Mouse (Mus musculus): ENCODE data around the gene Osbpl8. TPM values are rescaled to one million over a fixed set of nuclear protein-coding genes. Genes with fewer than 3 reads are reported as not detected.

The Osbpl8 gene
- polyA plus RNA-seq, 1 experiment: 25.0 TPM

- no peaks in the 10 kb centered on the region for H3K4me1 ChIP-seq (ENCODE audit: control insufficient read depth, insufficient read depth, low read length)
- 82% methylated on average over 4 of the region's 4 CpGs for WGBS
- no peak overlapping the region for H3K4me3 ChIP-seq (replicated peaks; ENCODE audit: control insufficient read depth, low read depth, low read length)
- TF ChIP-seq POLR2A (IDR thresholded peaks at IDR 0.05; ENCODE audit: borderline replicate concordance, control insufficient read depth, low read depth, low read length): no peak
- TF ChIP-seq CTCF (IDR thresholded peaks at IDR 0.05; ENCODE audit: control insufficient read depth, insufficient read depth, low read length): no peak
- H3K27ac ChIP-seq (ENCODE audit: control insufficient read depth, insufficient read depth, low read depth, low read length, poor library complexity): no peak overlapping the region
Measured at GRCm38 (mm10) chr10:111201666-111202065, 37.1 kb downstream of the Osbpl8 start.

GRCm38 (mm10) chr10:111204089-111204488 lies 39.5 kb downstream of the Osbpl8 start:
- no peak for TF ChIP-seq POLR2A (IDR thresholded peaks at IDR 0.05; ENCODE audit: borderline replicate concordance, control insufficient read depth, low read depth, low read length)
- TF ChIP-seq CTCF (IDR thresholded peaks at IDR 0.05; ENCODE audit: control insufficient read depth, insufficient read depth, low read length): no peak
- Histone ChIP-seq H3K4me1 (ENCODE audit: control insufficient read depth, insufficient read depth, low read length) (no peaks in the 10 kb centered on the region; the same call in 1 of the 2 replicates), H3K27ac (ENCODE audit: control insufficient read depth, insufficient read depth, low read depth, low read length, poor library complexity) (no peak overlapping the region), H3K4me3 (replicated peaks; ENCODE audit: control insufficient read depth, low read depth, low read length) (no peak overlapping the region)
- 96% methylated on average over 5 of the region's 5 CpGs for WGBS

- Histone ChIP-seq H3K4me1 (ENCODE audit: control insufficient read depth, insufficient read depth, low read length) (peaks cover 1% of the 10 kb centered on the region), H3K27ac (ENCODE audit: control insufficient read depth, insufficient read depth, low read depth, low read length, poor library complexity) (no peak overlapping the region), H3K4me3 (replicated peaks; ENCODE audit: control insufficient read depth, low read depth, low read length) (no peak overlapping the region)
- WGBS: over 99% methylated on average over 2 of the region's 2 CpGs
- no peak for TF ChIP-seq POLR2A (IDR thresholded peaks at IDR 0.05; ENCODE audit: borderline replicate concordance, control insufficient read depth, low read depth, low read length)
- no peak for TF ChIP-seq CTCF (IDR thresholded peaks at IDR 0.05; ENCODE audit: control insufficient read depth, insufficient read depth, low read length)
Measured at GRCm38 (mm10) chr10:111205421-111205820, 40.9 kb downstream of the Osbpl8 start.

- Histone ChIP-seq H3K4me1 (ENCODE audit: control insufficient read depth, insufficient read depth, low read length) (peaks cover 2% of the 10 kb centered on the region), H3K4me3 (replicated peaks; ENCODE audit: control insufficient read depth, low read depth, low read length) (no peak overlapping the region), H3K27ac (ENCODE audit: control insufficient read depth, insufficient read depth, low read depth, low read length, poor library complexity) (no peak overlapping the region)
- TF ChIP-seq CTCF (IDR thresholded peaks at IDR 0.05; ENCODE audit: control insufficient read depth, insufficient read depth, low read length) (no peak), POLR2A (IDR thresholded peaks at IDR 0.05; ENCODE audit: borderline replicate concordance, control insufficient read depth, low read depth, low read length) (no peak)
- WGBS: 90% methylated on average over 9 of the region's 9 CpGs
Measured at GRCm38 (mm10) chr10:111207386-111207785, 42.8 kb downstream of the Osbpl8 start.

GRCm38 (mm10) chr10:111214084-111214483 lies 49.5 kb downstream of the Osbpl8 start:
- Histone ChIP-seq H3K27ac (ENCODE audit: control insufficient read depth, insufficient read depth, low read depth, low read length, poor library complexity) (no peak overlapping the region), H3K4me1 (ENCODE audit: control insufficient read depth, insufficient read depth, low read length) (peaks cover 2% of the 10 kb centered on the region), H3K4me3 (replicated peaks; ENCODE audit: control insufficient read depth, low read depth, low read length) (no peak overlapping the region)
- 58% methylated on average over 3 of the region's 3 CpGs for WGBS
- TF ChIP-seq POLR2A (IDR thresholded peaks at IDR 0.05; ENCODE audit: borderline replicate concordance, control insufficient read depth, low read depth, low read length) (no peak), CTCF (IDR thresholded peaks at IDR 0.05; ENCODE audit: control insufficient read depth, insufficient read depth, low read length) (no peak)

GRCm38 (mm10) chr10:111214696-111215095 lies 50.1 kb downstream of the Osbpl8 start:
- H3K27ac ChIP-seq (ENCODE audit: control insufficient read depth, insufficient read depth, low read depth, low read length, poor library complexity): no peak overlapping the region
- WGBS: 65% methylated on average over 2 of the region's 2 CpGs
- no peak overlapping the region for H3K4me3 ChIP-seq (replicated peaks; ENCODE audit: control insufficient read depth, low read depth, low read length)
- no peak for TF ChIP-seq POLR2A (IDR thresholded peaks at IDR 0.05; ENCODE audit: borderline replicate concordance, control insufficient read depth, low read depth, low read length)
- TF ChIP-seq CTCF (IDR thresholded peaks at IDR 0.05; ENCODE audit: control insufficient read depth, insufficient read depth, low read length): no peak
- H3K4me1 ChIP-seq (ENCODE audit: control insufficient read depth, insufficient read depth, low read length): peaks cover 1% of the 10 kb centered on the region; the same call in 1 of the 2 replicates

GRCm38 (mm10) chr10:111215572-111215971 lies 51.0 kb downstream of the Osbpl8 start:
- 72% methylated on average over 3 of the region's 3 CpGs for WGBS
- no peak overlapping the region for H3K4me3 ChIP-seq (replicated peaks; ENCODE audit: control insufficient read depth, low read depth, low read length)
- no peak overlapping the region for H3K27ac ChIP-seq (ENCODE audit: control insufficient read depth, insufficient read depth, low read depth, low read length, poor library complexity)
- peaks cover under 1% of the 10 kb centered on the region; the same call in 1 of the 2 replicates for H3K4me1 ChIP-seq (ENCODE audit: control insufficient read depth, insufficient read depth, low read length)
- TF ChIP-seq CTCF (IDR thresholded peaks at IDR 0.05; ENCODE audit: control insufficient read depth, insufficient read depth, low read length) (no peak), POLR2A (IDR thresholded peaks at IDR 0.05; ENCODE audit: borderline replicate concordance, control insufficient read depth, low read depth, low read length) (no peak)

- Histone ChIP-seq H3K27ac (ENCODE audit: control insufficient read depth, insufficient read depth, low read depth, low read length, poor library complexity) (no peak overlapping the region), H3K4me1 (ENCODE audit: control insufficient read depth, insufficient read depth, low read length) (no peaks in the 10 kb centered on the region; the same call in 1 of the 2 replicates), H3K4me3 (replicated peaks; ENCODE audit: control insufficient read depth, low read depth, low read length) (no peak overlapping the region)
- 73% methylated on average over 3 of the region's 3 CpGs for WGBS
- TF ChIP-seq CTCF (IDR thresholded peaks at IDR 0.05; ENCODE audit: control insufficient read depth, insufficient read depth, low read length) (no peak), POLR2A (IDR thresholded peaks at IDR 0.05; ENCODE audit: borderline replicate concordance, control insufficient read depth, low read depth, low read length) (no peak)
Measured at GRCm38 (mm10) chr10:111216111-111216510, 51.6 kb downstream of the Osbpl8 start.

GRCm38 (mm10) chr10:111222535-111222934 lies 58.0 kb downstream of the Osbpl8 start:
- no peak for TF ChIP-seq POLR2A (IDR thresholded peaks at IDR 0.05; ENCODE audit: borderline replicate concordance, control insufficient read depth, low read depth, low read length)
- no peak for TF ChIP-seq CTCF (IDR thresholded peaks at IDR 0.05; ENCODE audit: control insufficient read depth, insufficient read depth, low read length)
- Histone ChIP-seq H3K4me3 (replicated peaks; ENCODE audit: control insufficient read depth, low read depth, low read length) (no peak overlapping the region), H3K4me1 (ENCODE audit: control insufficient read depth, insufficient read depth, low read length) (no peaks in the 10 kb centered on the region; the same call in 1 of the 2 replicates), H3K27ac (ENCODE audit: control insufficient read depth, insufficient read depth, low read depth, low read length, poor library complexity) (peak overlapping the region; percentile 60; the same call in 1 of the 2 replicates)
- WGBS: 69% methylated on average over 6 of the region's 6 CpGs

All from bone marrow, adult 2 months (tissue).